Mouse (Mus musculus) liver, embryonic 12.5 days (tissue): ENCODE measurements at regions not wholly inside any gene's neighbourhood (a gene's known extent, or its start where the extent isn't known, plus 50 kb on each side); places are given as distances from the start of the nearest gene placed in this dataset.

Source experiments
- ATAC-seq: fragments of 200-750 bp; cut with Nextera tagmentation; 2 replicates; pipeline ENCODE4 v1.8.0; 2017; ENCODE audit warnings: moderate number of reproducible peaks, mild to moderate bottlenecking, moderate library complexity
- H3K27ac ChIP-seq: fragments of 300-500 bp; sonication (generic); 2 replicates; pipeline ENCODE4 v1.5.1; 2016; ENCODE audit warnings: mild to moderate bottlenecking
- H3K27me3 ChIP-seq: fragments of 300-500 bp; sonication (generic); replicated peaks from 2 replicates; pipeline ENCODE4 v1.6.1; 2016; ENCODE audit warnings: mild to moderate bottlenecking, moderate library complexity
- H3K36me3 ChIP-seq: fragments of 300-500 bp; sonication (generic); 2 replicates; pipeline ENCODE4 v1.6.1; 2016; ENCODE audit warnings: mild to moderate bottlenecking, moderate library complexity
- H3K4me1 ChIP-seq: fragments of 300-500 bp; sonication (generic); 2 replicates; pipeline ENCODE4 v1.6.1; 2016
- H3K4me2 ChIP-seq: fragments of 300-500 bp; sonication (generic); 2 replicates; pipeline ENCODE4 v1.6.1; 2016; ENCODE audit warnings: mild to moderate bottlenecking, moderate library complexity
- H3K4me3 ChIP-seq: fragments of 300-500 bp; sonication (generic); 2 replicates; pipeline ENCODE4 v1.5.1; 2016; ENCODE audit warnings: mild to moderate bottlenecking, moderate library complexity
- H3K9ac ChIP-seq: fragments of 300-500 bp; sonication (generic); 2 replicates; pipeline ENCODE4 v1.6.1; 2016; ENCODE audit warnings: mild to moderate bottlenecking, moderate library complexity
- H3K9me3 ChIP-seq: fragments of 300-500 bp; sonication (generic); replicated peaks from 2 replicates; pipeline ENCODE4 v1.6.1; 2016; ENCODE audit warnings: mild to moderate bottlenecking, moderate library complexity
- WGBS: fragments of 180-500 bp; shearing (Covaris S2); methylation state at CpG from one replicate; pipeline ENCODE4 v1.1.7; 2016; ENCODE audit not compliant: insufficient replicate concordance; 5-methylcytosine and 5-hydroxymethylcytosine counted together

DNA sequence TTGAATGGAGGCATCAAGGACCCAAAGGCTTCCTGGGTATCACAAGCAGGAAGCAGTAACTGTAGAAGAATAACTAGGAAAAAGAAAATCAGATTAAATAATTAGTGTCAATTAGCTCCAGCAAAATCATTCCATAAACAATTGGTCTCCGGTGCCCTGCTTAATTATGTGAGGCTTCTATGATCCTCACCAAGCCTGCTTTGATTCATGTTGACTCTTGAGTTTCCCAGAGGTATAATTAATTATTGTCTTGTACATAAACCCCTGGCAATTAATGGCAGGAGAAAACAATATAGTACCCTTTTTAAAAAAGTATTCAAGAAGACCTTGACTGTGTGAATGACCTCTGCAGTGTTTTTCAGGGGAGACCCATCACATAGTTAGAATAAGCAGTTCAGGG lies 61.5 kb upstream of the Sp8 start:
- Histone ChIP-seq H3K9ac (no peak overlapping the region), H3K9me3 (no peaks in the 10 kb centered on the region), H3K27me3 (no peaks in the 10 kb centered on the region), H3K36me3 (no peaks in the 10 kb centered on the region), H3K4me1 (no peaks in the 10 kb centered on the region), H3K4me3 (no peak overlapping the region), H3K27ac (no peak overlapping the region), H3K4me2 (no peak overlapping the region)
- WGBS, result 64% methylated on average over 1 of the region's 1 CpGs
- no peak for ATAC-seq

DNA sequence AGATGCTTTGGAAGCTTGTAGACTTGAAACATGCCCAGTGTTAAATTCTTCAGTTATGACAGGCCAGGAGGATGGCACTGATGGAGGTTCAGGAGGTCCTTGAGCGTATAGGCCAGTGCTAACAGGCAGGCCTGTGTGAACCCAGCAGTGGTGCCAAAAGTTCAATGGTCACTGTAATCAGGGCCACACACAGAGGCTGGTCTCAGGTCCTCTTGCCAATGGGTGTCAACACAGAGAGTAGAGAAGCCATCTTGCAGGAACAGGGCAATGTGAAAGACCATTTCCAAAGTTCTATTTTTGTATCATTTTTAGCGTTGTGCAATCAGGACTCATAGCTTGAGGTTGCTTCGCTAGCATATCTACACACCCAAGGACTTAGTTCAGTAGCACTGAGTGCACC lies 64.2 kb upstream of the Sp8 start:
- no peaks in the 10 kb centered on the region for H3K4me1 ChIP-seq
- no peak overlapping the region for H3K4me3 ChIP-seq
- no peak overlapping the region for H3K27ac ChIP-seq
- WGBS, result 72% methylated on average over 3 of the region's 3 CpGs
- H3K9ac ChIP-seq, result no peak overlapping the region
- H3K4me2 ChIP-seq, result no peak overlapping the region
- H3K9me3 ChIP-seq, result no peaks in the 10 kb centered on the region
- no peaks in the 10 kb centered on the region for H3K36me3 ChIP-seq
- no peaks in the 10 kb centered on the region for H3K27me3 ChIP-seq
- no peak for ATAC-seq

DNA sequence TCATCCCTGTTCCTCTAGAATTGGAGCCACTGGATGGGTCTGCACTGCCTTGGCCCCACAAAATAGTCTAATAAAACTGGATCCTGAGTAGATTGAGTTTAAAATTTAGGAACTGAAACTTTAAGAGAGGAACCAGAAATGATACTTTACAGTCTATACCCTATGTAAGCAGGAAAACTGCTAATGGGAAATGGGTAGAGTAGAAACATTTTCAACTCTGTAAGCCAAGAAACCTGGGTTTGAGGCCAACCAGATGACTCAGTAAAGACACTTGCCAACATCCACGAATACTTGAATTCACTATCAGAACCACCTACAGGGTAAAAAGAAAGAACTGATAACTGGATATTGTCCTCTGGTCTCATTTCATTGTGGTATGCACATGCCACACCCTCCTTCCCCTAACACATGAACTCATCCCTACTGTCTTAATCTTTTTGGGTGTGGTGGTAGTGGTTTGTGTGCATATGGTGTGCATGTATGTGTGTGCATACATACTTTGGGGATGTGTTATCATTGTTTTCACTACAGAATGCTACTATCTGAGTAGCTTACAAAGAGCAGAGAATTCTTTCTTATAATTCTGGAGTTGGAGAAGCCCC lies 70.6 kb upstream of the Sp8 start:
- no peak overlapping the region for H3K9ac ChIP-seq
- H3K4me3 ChIP-seq, result no peak overlapping the region
- no peak overlapping the region for H3K4me2 ChIP-seq
- ATAC-seq, result no peak
- no peaks in the 10 kb centered on the region for H3K9me3 ChIP-seq
- 54% methylated on average over 1 of the region's 1 CpGs for WGBS
- H3K27me3 ChIP-seq, result no peaks in the 10 kb centered on the region
- no peak overlapping the region for H3K27ac ChIP-seq
- no peaks in the 10 kb centered on the region for H3K4me1 ChIP-seq
- H3K36me3 ChIP-seq, result no peaks in the 10 kb centered on the region

DNA sequence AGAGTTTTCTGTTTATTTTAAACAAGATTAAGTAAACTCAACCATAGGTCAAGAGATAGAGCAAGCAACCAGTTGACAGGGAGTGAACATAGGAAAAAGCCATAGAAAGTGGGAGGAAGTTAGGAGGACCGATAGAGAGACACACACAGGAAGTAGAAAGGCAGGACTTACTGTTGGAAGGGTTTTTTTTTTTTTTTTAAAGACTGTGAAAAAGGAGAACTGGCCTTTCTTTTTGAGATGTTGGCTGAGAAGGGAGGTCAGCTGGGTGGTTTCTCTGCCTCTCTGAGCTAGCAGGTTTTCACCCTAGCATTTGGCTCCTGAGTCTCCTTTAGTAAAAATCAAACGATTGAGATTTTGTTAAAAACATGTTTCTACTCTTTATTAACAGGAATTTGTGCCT lies 73.3 kb upstream of the Sp8 start:
- Histone ChIP-seq H3K4me1 (no peaks in the 10 kb centered on the region), H3K4me2 (no peak overlapping the region), H3K9ac (no peak overlapping the region), H3K36me3 (no peaks in the 10 kb centered on the region), H3K27me3 (no peaks in the 10 kb centered on the region), H3K27ac (no peak overlapping the region), H3K4me3 (no peak overlapping the region), H3K9me3 (no peaks in the 10 kb centered on the region)
- ATAC-seq, result no peak
- 38% methylated on average over 2 of the region's 2 CpGs for WGBS

DNA sequence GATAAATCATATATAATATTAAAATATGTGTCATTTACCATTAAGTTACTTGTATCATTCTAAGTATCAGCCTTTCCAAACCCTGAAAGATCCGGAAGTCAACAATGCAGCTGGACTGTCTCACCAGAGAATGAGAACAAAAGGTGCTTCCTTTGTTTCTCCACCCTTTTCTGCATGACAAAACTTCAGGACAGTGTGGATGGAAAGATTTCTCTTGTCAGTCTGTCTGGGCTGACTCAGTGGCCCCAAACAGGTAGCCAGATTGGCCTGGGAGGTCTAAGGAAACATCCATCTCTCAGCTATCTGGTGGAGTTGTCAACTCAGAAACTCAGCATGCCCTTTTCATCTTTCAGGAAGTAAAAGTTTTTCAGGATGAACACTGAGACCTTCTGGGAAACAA lies 79.7 kb upstream of the Sp8 start:
- Histone ChIP-seq H3K27me3 (no peaks in the 10 kb centered on the region), H3K9me3 (no peaks in the 10 kb centered on the region), H3K36me3 (no peaks in the 10 kb centered on the region), H3K4me2 (no peak overlapping the region), H3K9ac (no peak overlapping the region), H3K4me3 (no peak overlapping the region), H3K27ac (no peak overlapping the region), H3K4me1 (no peaks in the 10 kb centered on the region)
- ATAC-seq, result no peak
- WGBS, result 50% methylated on average over 1 of the region's 1 CpGs

DNA sequence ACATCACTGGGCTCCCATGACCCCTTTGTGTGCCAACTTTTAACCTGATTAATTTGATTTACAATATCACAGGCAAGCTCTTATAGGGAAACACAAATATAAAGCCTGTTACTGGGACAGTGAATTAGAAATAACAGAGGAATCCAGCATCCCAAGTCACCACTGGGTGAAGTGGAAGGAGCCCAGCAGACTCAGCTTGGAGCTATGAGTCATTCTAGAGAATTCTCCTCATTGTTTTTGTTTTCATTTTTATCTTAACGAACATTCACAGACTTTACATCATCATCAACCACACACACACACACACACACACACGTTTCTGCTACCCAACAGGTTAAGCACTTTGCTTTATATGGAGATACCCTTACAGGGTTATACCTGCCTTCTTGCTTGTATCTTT lies 92.1 kb upstream of the Sp8 start:
- no peak for ATAC-seq
- Histone ChIP-seq H3K27me3 (no peaks in the 10 kb centered on the region), H3K4me2 (no peak overlapping the region), H3K36me3 (no peaks in the 10 kb centered on the region), H3K9me3 (no peaks in the 10 kb centered on the region), H3K4me3 (no peak overlapping the region), H3K4me1 (no peaks in the 10 kb centered on the region), H3K27ac (no peak overlapping the region), H3K9ac (no peak overlapping the region)
- 43% methylated on average over 2 of the region's 2 CpGs for WGBS

DNA sequence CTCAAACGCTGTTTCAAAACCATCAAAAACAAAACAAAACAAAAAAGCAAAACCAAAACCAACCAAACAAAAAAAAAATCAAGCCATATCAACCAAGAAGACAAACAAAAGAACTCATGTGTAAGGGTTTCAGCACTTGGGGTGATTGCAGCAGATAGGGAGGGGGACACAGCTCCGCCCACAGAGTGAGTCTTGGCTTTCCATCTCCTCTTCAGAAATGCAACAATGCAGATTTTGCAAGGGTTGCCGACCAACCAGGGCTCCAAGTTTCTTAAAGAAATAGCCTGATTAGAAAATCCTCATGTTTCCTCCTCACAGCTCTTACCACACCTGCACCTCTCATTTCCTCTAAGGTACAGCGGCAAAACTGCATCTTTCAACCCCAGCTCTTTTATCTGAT lies 107.0 kb upstream of the Sp8 start:
- Histone ChIP-seq H3K9ac (no peak overlapping the region), H3K4me2 (no peak overlapping the region), H3K27me3 (no peaks in the 10 kb centered on the region), H3K4me1 (no peaks in the 10 kb centered on the region), H3K9me3 (no peaks in the 10 kb centered on the region), H3K27ac (no peak overlapping the region), H3K36me3 (no peaks in the 10 kb centered on the region), H3K4me3 (no peak overlapping the region)
- 50% methylated on average over 4 of the region's 4 CpGs for WGBS
- no peak for ATAC-seq

DNA sequence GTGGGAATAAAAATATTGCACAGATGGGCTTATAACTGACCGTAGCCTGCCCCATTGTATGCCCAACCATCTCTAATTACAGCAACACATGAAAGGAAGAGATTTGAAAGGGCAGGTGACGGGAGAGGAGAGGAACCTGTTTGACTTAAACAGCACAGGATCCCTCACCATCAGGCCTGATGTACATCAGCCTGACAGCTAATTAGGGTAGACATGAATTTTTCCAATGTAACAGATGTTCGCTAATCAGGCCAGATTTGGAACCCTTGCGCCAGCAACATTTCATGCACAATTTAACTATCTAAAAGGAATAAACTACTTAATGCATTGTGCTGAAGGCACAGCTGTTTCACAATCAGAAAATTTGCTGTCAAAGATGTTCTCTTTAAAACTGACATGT lies 120.2 kb upstream of the Sp8 start:
- H3K4me1 ChIP-seq, result no peaks in the 10 kb centered on the region
- no peak overlapping the region for H3K4me3 ChIP-seq
- no peak overlapping the region for H3K27ac ChIP-seq
- no peaks in the 10 kb centered on the region for H3K36me3 ChIP-seq
- H3K27me3 ChIP-seq, result no peaks in the 10 kb centered on the region
- 66% methylated on average over 4 of the region's 4 CpGs for WGBS
- no peak overlapping the region for H3K4me2 ChIP-seq
- H3K9me3 ChIP-seq, result no peaks in the 10 kb centered on the region
- no peak overlapping the region for H3K9ac ChIP-seq
- no peak for ATAC-seq

DNA sequence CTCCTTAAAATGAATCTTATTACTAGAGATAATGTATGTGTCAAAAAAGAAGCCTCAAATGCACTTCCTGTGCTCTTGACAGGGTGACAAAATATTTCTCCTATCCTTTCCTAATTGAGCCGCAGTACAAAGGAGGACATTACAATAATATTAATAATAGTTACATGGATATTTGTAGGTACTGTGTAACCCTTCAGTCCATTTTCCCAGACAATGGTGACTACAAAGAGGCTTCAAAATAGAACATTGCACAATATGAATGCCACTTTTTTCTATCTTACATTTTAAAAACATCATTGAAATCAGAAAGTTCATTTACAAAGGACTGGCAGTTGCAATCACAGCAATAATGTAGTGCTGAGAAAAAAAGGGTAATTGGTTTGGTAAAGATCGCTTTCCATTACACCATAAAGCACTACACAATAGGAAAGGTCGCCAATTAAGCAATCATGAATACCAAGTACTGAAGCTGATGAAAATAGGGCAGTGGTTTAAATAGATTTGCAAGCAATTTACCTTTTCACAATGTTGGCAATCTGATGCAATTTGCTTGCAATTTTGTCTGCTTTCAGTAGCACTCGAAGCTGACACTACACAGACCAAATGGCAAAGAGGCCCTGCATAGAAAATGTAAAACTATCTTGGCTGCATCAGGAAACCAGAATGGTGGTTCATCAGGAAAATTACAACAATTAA lies 126.1 kb upstream of the Sp8 start:
- Histone ChIP-seq H3K9ac (no peak overlapping the region), H3K4me1 (no peaks in the 10 kb centered on the region), H3K4me2 (no peak overlapping the region), H3K36me3 (no peaks in the 10 kb centered on the region), H3K4me3 (no peak overlapping the region), H3K27ac (no peak overlapping the region), H3K27me3 (no peaks in the 10 kb centered on the region), H3K9me3 (no peaks in the 10 kb centered on the region)
- 66% methylated on average over 4 of the region's 4 CpGs for WGBS
- ATAC-seq, result no peak

DNA sequence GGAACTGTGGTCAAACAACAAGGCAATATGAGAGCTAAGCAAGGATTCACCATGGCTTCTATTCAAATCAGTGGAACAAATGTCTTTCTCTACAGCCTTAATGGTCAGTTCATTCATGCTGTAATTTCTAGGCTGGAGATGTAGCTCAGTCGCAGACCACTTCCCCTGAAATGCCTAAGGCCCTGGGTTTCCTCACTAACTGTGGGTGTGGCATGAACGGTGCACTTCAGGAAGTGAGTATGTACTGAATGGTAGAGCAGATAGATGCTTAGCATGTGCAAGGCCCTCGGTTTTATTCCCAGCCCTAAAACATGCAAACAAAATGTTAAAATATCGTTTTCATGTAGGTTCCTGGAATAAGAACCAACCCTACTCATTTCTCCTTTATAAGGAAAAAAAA lies 129.3 kb upstream of the Sp8 start:
- no peak for ATAC-seq
- Histone ChIP-seq H3K27me3 (no peaks in the 10 kb centered on the region), H3K4me3 (no peak overlapping the region), H3K9ac (no peak overlapping the region), H3K4me2 (no peak overlapping the region), H3K4me1 (no peaks in the 10 kb centered on the region), H3K36me3 (no peaks in the 10 kb centered on the region), H3K27ac (no peak overlapping the region), H3K9me3 (no peaks in the 10 kb centered on the region)
- WGBS, result 42% methylated on average over 4 of the region's 4 CpGs

DNA sequence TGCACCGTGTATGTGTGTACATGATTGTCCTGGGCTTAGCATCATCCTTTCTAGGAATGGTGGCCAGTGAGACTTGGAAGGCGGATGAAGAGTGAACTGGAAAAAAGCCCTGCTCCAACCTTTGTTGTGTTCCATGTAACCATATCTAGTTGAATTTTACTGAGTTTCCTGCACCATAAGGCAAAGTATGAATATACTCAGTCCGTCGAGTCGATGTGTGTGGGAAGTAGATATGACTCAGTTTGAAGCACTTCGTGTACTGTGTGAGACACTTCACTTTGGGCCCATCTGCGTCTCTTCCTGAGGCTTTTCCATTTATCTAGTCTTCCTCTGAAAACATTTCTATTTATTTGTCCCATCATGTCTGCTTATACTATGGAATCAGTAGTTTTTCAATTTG lies 139.5 kb upstream of the Sp8 start:
- no peak overlapping the region for H3K4me2 ChIP-seq
- H3K27ac ChIP-seq, result no peak overlapping the region
- H3K27me3 ChIP-seq, result no peaks in the 10 kb centered on the region
- no peak for ATAC-seq
- 61% methylated on average over 7 of the region's 7 CpGs for WGBS
- no peak overlapping the region for H3K9ac ChIP-seq
- no peaks in the 10 kb centered on the region for H3K4me1 ChIP-seq
- no peak overlapping the region for H3K4me3 ChIP-seq
- H3K9me3 ChIP-seq, result no peaks in the 10 kb centered on the region
- H3K36me3 ChIP-seq, result no peaks in the 10 kb centered on the region

DNA sequence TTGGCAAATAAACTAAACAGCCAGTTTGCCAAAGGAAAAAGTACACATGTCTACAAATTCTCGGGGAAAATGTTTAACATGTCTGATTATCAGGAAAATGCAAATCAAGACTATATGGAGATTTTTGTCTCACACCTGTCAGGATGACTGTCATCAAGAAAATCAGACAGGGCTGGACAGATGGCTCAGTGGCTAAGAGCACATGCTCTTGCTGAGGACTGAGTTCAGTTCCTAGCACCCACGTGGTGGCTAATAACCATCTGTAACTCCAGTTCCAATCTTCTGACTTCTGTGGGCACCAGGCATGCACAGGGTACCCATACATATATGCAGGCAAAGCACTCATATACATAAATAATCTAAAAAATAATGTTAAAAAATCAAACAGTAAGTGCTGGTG lies 141.3 kb upstream of the Sp8 start:
- Histone ChIP-seq H3K27ac (no peak overlapping the region), H3K4me2 (no peak overlapping the region), H3K9me3 (no peaks in the 10 kb centered on the region), H3K4me3 (no peak overlapping the region), H3K9ac (no peak overlapping the region), H3K4me1 (no peaks in the 10 kb centered on the region), H3K27me3 (no peaks in the 10 kb centered on the region), H3K36me3 (no peaks in the 10 kb centered on the region)
- 66% methylated on average over 2 of the region's 2 CpGs for WGBS
- ATAC-seq, result no peak

DNA sequence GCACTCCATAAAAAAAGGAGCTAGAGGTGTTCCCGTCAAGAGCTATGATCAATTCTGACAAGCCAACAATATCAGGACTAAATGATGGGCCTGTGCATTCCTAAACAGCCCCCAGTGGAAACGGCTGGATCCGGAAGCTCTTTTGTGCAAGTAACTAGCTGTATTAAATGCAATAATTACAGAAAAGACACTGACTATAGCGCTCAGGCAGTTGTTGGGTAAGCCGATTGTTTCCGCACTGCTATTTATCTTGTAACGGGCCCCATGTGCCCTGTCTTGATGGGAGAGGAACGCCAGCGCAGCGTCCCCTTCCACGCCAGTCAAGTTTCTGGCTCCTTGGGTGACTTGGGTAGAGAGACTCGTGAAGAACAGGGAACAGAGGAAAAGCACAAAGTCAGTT lies 142.4 kb upstream of the Sp8 start:
- H3K9me3 ChIP-seq, result no peaks in the 10 kb centered on the region
- no peak overlapping the region for H3K4me3 ChIP-seq
- no peak overlapping the region for H3K9ac ChIP-seq
- H3K27me3 ChIP-seq, result no peaks in the 10 kb centered on the region
- WGBS, result 67% methylated on average over 12 of the region's 12 CpGs
- H3K27ac ChIP-seq, result no peak overlapping the region
- H3K4me2 ChIP-seq, result 0 out of 2 replicates have a peak overlapping the region, but pooled peaks have one; percentile 16
- no peaks in the 10 kb centered on the region for H3K36me3 ChIP-seq
- no peaks in the 10 kb centered on the region for H3K4me1 ChIP-seq
- ATAC-seq, result no peak
